Mouse (Mus musculus) G1E (cell line): ENCODE data around the gene Rnf123.

Experiments used
- CTCF ChIP-seq: IDR thresholded peaks from 2 replicates; pipeline ENCODE4 v1.5.1; 2012; ENCODE audit warnings: low read depth, low read length, inconsistent platforms, mixed read lengths
- GATA1 ChIP-seq: IDR thresholded peaks from 2 replicates; pipeline ENCODE4 v1.6.1; 2012; ENCODE audit warnings: borderline replicate concordance, low read length, inconsistent platforms, mixed read lengths
- GATA2 ChIP-seq: IDR thresholded peaks from 2 replicates; pipeline ENCODE4 v1.6.1; 2012; ENCODE audit warnings: low read depth, low read length, inconsistent platforms, borderline replicate concordance
- POLR2AphosphoS5 ChIP-seq: IDR thresholded peaks from 2 replicates; pipeline ENCODE4 v1.6.1; 2012; ENCODE audit warnings: low read depth, low read length, inconsistent platforms; ENCODE audit not compliant: insufficient replicate concordance
- TAL1 ChIP-seq: conservative IDR thresholded peaks from 2 replicates; pipeline ENCODE4 v1.6.1; 2012; ENCODE audit warnings: low read depth, low read length, inconsistent platforms, mixed read lengths

DNA sequence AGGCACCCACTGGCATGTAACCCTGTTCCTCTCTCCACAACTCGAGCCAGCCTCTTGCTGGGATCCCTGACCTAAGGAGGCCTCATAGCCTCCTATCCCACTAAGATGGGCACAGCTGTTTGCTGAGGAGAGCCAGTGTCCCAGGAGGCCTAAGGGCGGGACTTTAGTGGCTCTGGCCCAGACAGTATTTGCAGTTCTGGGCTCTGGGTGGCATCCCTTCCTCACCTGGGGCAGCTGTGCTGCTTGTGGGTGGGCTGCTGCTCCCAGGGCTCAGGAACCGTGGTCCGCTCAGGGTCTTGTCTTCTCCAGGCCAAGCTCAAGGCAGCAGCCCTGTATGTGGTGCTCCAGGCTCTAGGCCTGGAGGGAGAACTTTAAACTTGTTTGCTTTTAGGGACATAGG, 36.6 kb downstream of the Rnf123 start:
- no peak for TF ChIP-seq CTCF
- TF ChIP-seq TAL1, result no peak
- no peak for TF ChIP-seq GATA2
- no peak for TF ChIP-seq POLR2AphosphoS5
- no peak for TF ChIP-seq GATA1
